Mouse (Mus musculus): ENCODE measurements around the gene Ermap. TPM values are rescaled to one million over a fixed set of nuclear protein-coding genes. Genes with fewer than 3 reads are reported as not detected.

Ermap gene
- 1 to 10 TPM in 1 of 2 experiments, under 1 TPM in 1; 0.46 to 6.2 TPM for polyA plus RNA-seq (2017; shearing (Covaris generic))

DNA sequence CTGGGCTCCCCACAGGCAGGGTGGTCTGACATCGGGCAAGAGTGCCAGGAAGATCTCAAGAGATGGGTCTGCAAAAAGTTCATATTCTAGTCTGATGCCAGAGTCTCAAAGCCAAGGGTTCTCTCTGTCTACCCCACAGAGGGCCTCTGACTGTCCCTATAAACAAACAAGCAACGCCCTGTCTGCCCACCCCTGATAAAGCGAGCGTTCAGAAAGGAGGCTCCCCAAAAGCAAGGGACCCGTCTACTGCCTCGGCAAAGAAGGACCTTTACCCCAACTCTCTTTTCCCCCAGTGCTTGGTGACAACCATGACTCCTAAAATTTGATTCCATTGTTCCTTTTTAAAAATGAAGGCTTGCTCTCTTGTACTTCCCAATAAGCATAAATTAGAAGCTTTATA, at the start of gene Ermap:
Gene Ermap (minus strand): TSS at position 148 of the 400 bp plus-strand sequence.

DNA sequence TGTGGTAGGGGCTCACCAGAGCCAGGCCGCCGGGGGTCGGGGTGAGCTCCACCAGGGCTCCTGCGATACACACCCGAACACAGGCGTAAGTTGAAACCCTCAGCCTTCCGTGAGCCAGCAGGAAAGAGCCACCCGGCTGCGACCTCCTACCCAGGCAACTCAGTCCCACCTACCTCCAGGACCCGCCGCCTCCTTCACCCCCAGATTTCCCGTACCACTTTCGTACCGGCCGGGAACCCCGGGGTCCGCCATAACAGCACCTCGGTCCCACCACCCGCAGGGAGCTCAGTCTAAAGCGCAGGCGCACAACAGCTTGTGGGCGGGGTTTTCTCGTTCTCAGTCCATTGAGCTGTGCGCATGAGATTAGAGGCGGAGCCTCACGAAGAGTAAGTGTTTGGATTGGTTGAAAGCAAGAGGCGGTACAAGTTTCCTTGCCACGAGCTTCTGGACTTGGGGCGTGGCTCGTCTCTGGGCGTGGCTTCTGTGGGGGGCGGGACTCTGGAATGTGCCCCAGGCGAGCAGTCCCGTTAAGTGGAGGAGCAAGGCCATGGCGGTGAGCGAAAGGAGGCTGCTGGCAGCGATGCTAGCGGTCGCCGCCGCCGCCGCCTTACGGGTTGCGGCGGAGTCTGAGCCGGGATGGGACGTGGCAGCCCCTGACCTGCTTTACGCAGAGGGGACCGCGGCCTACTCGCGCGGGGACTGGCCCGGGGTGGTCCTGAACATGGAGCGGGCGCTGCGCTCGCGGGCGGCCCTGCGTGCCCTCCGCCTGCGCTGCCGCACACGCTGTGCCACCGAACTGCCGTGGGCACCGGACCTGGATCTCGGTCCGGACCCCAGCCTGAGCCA, 42.8 kb upstream of the Ermap start, which contains the start of the genes AU022252 and P3h1:
Gene AU022252 (minus strand): TSS at position 303 of the 846 bp plus-strand sequence.
Gene P3h1 (plus strand): TSS at position 506 of the 846 bp plus-strand sequence.

DNA sequence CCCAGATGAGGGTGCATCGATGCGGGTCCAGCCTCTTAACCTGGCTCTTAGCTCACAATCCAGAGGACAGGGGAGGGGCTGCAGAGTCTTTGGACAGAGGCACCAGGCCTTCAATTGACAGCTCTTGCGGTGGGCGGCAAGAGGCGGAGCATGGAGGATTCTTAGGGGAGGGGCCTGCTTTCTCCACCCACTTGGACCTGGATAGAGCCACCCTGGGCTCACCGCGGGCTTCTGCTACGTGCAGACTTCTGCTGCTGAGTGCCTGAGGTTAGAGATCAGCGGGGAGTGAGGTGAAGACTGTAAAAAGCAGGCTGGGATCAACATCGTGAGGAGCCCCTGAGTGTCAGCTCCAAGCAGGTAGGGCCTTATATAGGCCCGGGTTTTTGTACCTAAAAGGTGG, 28.4 kb upstream of the Ermap start, which contains the start of gene Tmem269:
Gene Tmem269 (minus strand): TSS at position 49 of the 400 bp plus-strand sequence.

DNA sequence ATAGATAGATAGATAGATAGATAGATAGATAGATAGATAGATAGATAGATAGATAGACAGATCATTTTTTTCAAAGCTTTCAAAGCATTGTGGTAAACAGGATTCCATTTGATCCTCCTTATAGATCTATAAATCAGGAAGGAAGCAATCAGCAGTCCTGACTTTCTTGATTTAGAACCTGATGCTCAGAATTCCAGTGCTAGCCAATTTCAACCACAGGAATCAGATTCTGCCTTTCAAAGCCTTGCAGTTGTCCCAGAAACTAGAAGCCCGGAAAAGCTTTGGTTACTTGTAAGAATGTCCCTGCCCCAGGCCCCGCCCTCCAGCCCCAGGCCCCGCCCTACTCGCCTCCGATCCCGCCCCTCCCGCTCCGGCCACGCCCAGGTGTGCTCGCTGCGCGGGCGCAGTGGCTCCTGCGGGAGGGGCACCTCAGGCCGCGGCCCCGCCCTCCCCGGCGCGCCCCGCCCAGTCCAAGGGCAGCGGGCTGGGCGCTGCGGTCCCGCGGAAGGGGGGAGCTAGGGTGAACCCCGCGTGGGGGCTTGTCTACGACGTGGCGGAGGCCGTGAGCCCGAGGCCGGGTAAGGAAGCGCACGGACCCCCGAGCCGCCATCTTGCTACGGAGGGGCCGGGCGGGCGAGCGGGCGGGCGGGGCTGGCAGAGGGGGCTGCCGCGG, 5.2 kb upstream of the Ermap start, which contains the start of gene Svbp:
Gene Svbp (plus strand): TSS at position 398 of the 673 bp plus-strand sequence.

DNA sequence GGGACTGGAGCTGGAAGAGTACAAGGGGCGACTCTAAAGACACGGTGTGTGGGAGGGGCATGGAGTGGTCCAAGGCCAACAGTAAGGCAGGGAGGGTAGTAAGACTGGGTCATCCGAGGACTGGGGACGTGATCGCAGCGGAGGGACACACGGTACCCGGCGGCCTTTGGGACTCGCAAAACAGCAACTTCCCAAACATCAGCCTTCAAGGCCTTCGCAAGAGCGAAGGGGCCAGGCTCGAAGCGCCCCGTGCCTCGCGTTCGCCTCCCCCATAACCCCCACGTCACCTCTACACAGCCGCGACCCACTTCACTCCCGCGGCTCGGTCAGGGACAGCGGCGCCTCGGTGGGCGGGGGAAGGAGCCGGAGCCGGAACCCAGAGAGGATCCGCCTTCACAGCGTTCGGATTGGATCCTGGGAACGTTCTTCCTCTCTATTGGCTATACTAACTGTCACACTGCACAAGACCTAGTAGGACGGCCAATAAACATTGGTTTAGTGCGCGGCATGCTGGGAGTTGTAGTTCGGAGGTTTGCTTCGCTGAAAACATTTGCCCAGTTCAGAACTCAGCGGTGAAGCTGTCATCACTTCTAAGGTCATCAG, 15.9 kb downstream of the Ermap start, which contains the start of gene Zfp691:
Gene Zfp691 (minus strand): TSS at position 345 of the 603 bp plus-strand sequence.

Other genes with a start within 250 kb of the Ermap start
- gene Lao1, start 228.4 kb downstream of the Ermap start, polyA plus RNA-seq (2017; shearing (Covaris generic)) = under 1 TPM in 1 of 2 experiments, not detected in 1; 0.23 TPM
- 10 to 100 TPM; 47.7 to 57.4 TPM for gene Slc2a1, start 81.3 kb downstream of the Ermap start, polyA plus RNA-seq (2017; shearing (Covaris generic))
- gene Zfp691, start 15.8 kb downstream of the Ermap start, polyA plus RNA-seq (2017; shearing (Covaris generic)) = 1 to 10 TPM; 3.3 to 3.7 TPM
- gene Svbp, start 5.3 kb upstream of the Ermap start, polyA plus RNA-seq (2017; shearing (Covaris generic)) = 10 to 100 TPM; 59.6 to 65.9 TPM
- gene Tmem269, start 28.2 kb upstream of the Ermap start, polyA plus RNA-seq (2017; shearing (Covaris generic)) = under 1 TPM in 1 of 2 experiments, not detected in 1; 0.24 TPM
- gene AU022252, start 42.7 kb upstream of the Ermap start, polyA plus RNA-seq (2017; shearing (Covaris generic)) = 10 to 100 TPM; 14.2 to 20.5 TPM
- gene P3h1, start 42.9 kb upstream of the Ermap start, polyA plus RNA-seq (2017; shearing (Covaris generic)) = 1 to 10 TPM; 2.3 to 3.5 TPM
- under 1 TPM in 1 of 2 experiments, not detected in 1; 0.42 TPM for gene Cldn19, start 65.4 kb upstream of the Ermap start, polyA plus RNA-seq (2017; shearing (Covaris generic))
- 100 to 1,000 TPM; 412 to 447 TPM for gene Ybx1, start 104.6 kb upstream of the Ermap start, polyA plus RNA-seq (2017; shearing (Covaris generic))
- 10 to 100 TPM; 33.5 to 41.9 TPM for gene Ppih, start 130.5 kb upstream of the Ermap start, polyA plus RNA-seq (2017; shearing (Covaris generic))
- 1 to 10 TPM; 3.0 to 5.3 TPM for gene Ccdc30, start 225.5 kb upstream of the Ermap start, polyA plus RNA-seq (2017; shearing (Covaris generic))
- gene Ppcs, start 232.4 kb upstream of the Ermap start, polyA plus RNA-seq (2017; shearing (Covaris generic)) = 10 to 100 TPM; 50.1 to 67.5 TPM
- gene Zmynd12, start 232.8 kb upstream of the Ermap start, polyA plus RNA-seq (2017; shearing (Covaris generic)) = under 1 TPM in 1 of 2 experiments, not detected in 1; 0.89 TPM